Mouse (Mus musculus): Measurements from ENCODE around the gene 4921504E06Rik.

GRCm38 (mm10) chr2:19419686-19420345, 133.9 kb downstream of the 4921504E06Rik start:
- no peak for TF ChIP-seq CTCF (IDR thresholded peaks at IDR 0.05; ENCODE audit: low read depth, low read length)
- no peak for TF ChIP-seq POLR2A (IDR thresholded peaks at IDR 0.05; ENCODE audit: extremely low read depth, insufficient read depth, low read length)
